Mouse (Mus musculus) liver, embryonic 13.5 days (tissue): ENCODE measurements around the gene Rpl12. TPM values are rescaled to one million over a fixed set of nuclear protein-coding genes. Genes with fewer than 3 reads are reported as not detected.
A peak's percentile ranks its signal among the peaks of the same experiment; 100 is the strongest.

Experiments used
- ATAC-seq: fragments of 200-750 bp; cut with Nextera tagmentation; 2 replicates; pipeline ENCODE4 v1.8.0; 2017; ENCODE audit warnings: low read depth, mild to moderate bottlenecking, moderate number of reproducible peaks, moderate library complexity
- DNase-seq: peaks from one replicate; pipeline ENCODE4 v3.0.0; 2022
- H3K27ac ChIP-seq: fragments of 300-500 bp; sonication (generic); 2 replicates; pipeline ENCODE4 v1.5.1; 2015; ENCODE audit warnings: moderate library complexity, mild to moderate bottlenecking, inconsistent platforms
- H3K27me3 ChIP-seq: fragments of 300-500 bp; sonication (generic); 2 replicates; pipeline ENCODE4 v1.6.1; 2015; ENCODE audit warnings: mild to moderate bottlenecking, inconsistent platforms
- H3K36me3 ChIP-seq: fragments of 300-500 bp; sonication (generic); 2 replicates; pipeline ENCODE4 v1.6.1; 2015; ENCODE audit warnings: mild to moderate bottlenecking, inconsistent platforms
- H3K4me1 ChIP-seq: fragments of 300-500 bp; sonication (generic); replicated peaks from 2 replicates; pipeline ENCODE4 v1.6.1; 2015; ENCODE audit warnings: inconsistent platforms
- H3K4me2 ChIP-seq: fragments of 300-500 bp; sonication (generic); 2 replicates; pipeline ENCODE4 v1.6.1; 2015; ENCODE audit warnings: inconsistent platforms, mild to moderate bottlenecking, moderate library complexity
- H3K4me3 ChIP-seq: fragments of 300-500 bp; sonication (generic); replicated peaks from 2 replicates; pipeline ENCODE4 v1.5.1; 2015; ENCODE audit warnings: mild to moderate bottlenecking, inconsistent platforms
- H3K9ac ChIP-seq: fragments of 300-500 bp; sonication (generic); 2 replicates; pipeline ENCODE4 v1.6.1; 2015; ENCODE audit warnings: mild to moderate bottlenecking, inconsistent platforms
- H3K9me3 ChIP-seq: fragments of 300-500 bp; sonication (generic); replicated peaks from 2 replicates; pipeline ENCODE4 v1.6.1; 2016; ENCODE audit warnings: inconsistent platforms
- WGBS: fragments of 180-500 bp; shearing (Covaris S2); methylation state at CpG from one replicate; pipeline ENCODE4 v1.1.7; 2015; ENCODE audit not compliant: insufficient replicate concordance; 5-methylcytosine and 5-hydroxymethylcytosine counted together
- polyA plus RNA-seq: library from polyadenylated mRNA; unstranded; fragments of >200 nt; fragmentation: Nextera tagmentation; extraction: Ambion mirVana; gene quantifications from 2 replicates; pipeline ENCODE4 v1.2.1, GENCODE M21; 2015

Gene Rpl12
- 141 and 148 TPM in 2 replicates for polyA plus RNA-seq

- peak; percentile 85 for ATAC-seq
- WGBS: 3% methylated on average over 55 of the region's 55 CpGs
- Histone ChIP-seq H3K27ac (peak within 1 kb of the TSS; percentile 95), H3K27me3 (no peaks in the 10 kb centered on the region), H3K4me3 (peak within 1 kb of the TSS; percentile 84), H3K36me3 (peaks cover 32% of the 10 kb centered on the region), H3K4me1 (peaks cover 62% of the 10 kb centered on the region), H3K4me2 (peak within 1 kb of the TSS; percentile 97), H3K9me3 (no peaks in the 10 kb centered on the region), H3K9ac (peak within 1 kb of the TSS; percentile 95)
- DNase-seq: peak; percentile 89
Observed at GRCm38 (mm10) chr2:32961192-32961995, at the start of gene Rpl12, which contains the start of gene Lrsam1. Rpl12 (plus strand) TSS chr2:32961559. Lrsam1 (minus strand) TSS chr2:32961614.

GRCm38 (mm10) chr2:32911639-32912182 lies 49.6 kb upstream of the Rpl12 start:
- H3K4me3 ChIP-seq: no peak overlapping the region
- ATAC-seq (no peak), DNase-seq (no peak)
- no peaks in the 10 kb centered on the region for H3K9me3 ChIP-seq
- no peak overlapping the region for H3K9ac ChIP-seq
- 0 out of 2 replicates have a peak, but pooled peaks cover 2% of the 10 kb centered on the region for H3K36me3 ChIP-seq
- H3K4me2 ChIP-seq: no peak overlapping the region
- H3K4me1 ChIP-seq: peaks cover 22% of the 10 kb centered on the region
- 80% methylated on average over 7 of the region's 7 CpGs for WGBS
- H3K27ac ChIP-seq: no peak overlapping the region
- no peaks in the 10 kb centered on the region for H3K27me3 ChIP-seq

GRCm38 (mm10) chr2:32912210-32912804 lies 49.1 kb upstream of the Rpl12 start:
- H3K9me3 ChIP-seq: no peaks in the 10 kb centered on the region
- ATAC-seq: no peak
- H3K4me3 ChIP-seq: no peak overlapping the region
- H3K4me1 ChIP-seq: peaks cover 20% of the 10 kb centered on the region
- no peak overlapping the region for H3K4me2 ChIP-seq
- WGBS: 28% methylated on average over 19 of the region's 19 CpGs
- H3K27ac ChIP-seq: no peak overlapping the region
- H3K27me3 ChIP-seq: no peaks in the 10 kb centered on the region
- peak; percentile 69 for DNase-seq
- no peak overlapping the region for H3K9ac ChIP-seq
- 0 out of 2 replicates have a peak, but pooled peaks cover 2% of the 10 kb centered on the region for H3K36me3 ChIP-seq

- Histone ChIP-seq H3K4me3 (no peak overlapping the region), H3K4me2 (no peak overlapping the region), H3K9me3 (no peaks in the 10 kb centered on the region), H3K4me1 (peaks cover 11% of the 10 kb centered on the region), H3K9ac (0 out of 2 replicates have a peak overlapping the region, but pooled peaks have one; percentile 13), H3K27me3 (no peaks in the 10 kb centered on the region), H3K36me3 (peaks cover 10% of the 10 kb centered on the region; the same call in 1 of the 2 replicates), H3K27ac (peak overlapping the region; percentile 76)
- 60% methylated on average over 5 of the region's 5 CpGs for WGBS
- DNase-seq: no peak
- ATAC-seq: no peak
Observed at GRCm38 (mm10) chr2:32914362-32914761, 47.0 kb upstream of the Rpl12 start.

GRCm38 (mm10) chr2:32914896-32915295 lies 46.5 kb upstream of the Rpl12 start:
- 69% methylated on average over 3 of the region's 3 CpGs for WGBS
- Histone ChIP-seq H3K27me3 (no peaks in the 10 kb centered on the region), H3K4me2 (no peak overlapping the region), H3K36me3 (peaks cover 15% of the 10 kb centered on the region; the same call in 1 of the 2 replicates), H3K4me1 (peaks cover 11% of the 10 kb centered on the region), H3K9me3 (no peaks in the 10 kb centered on the region), H3K9ac (0 out of 2 replicates have a peak overlapping the region, but pooled peaks have one; percentile 13), H3K27ac (peak overlapping the region; percentile 76; the same call in 1 of the 2 replicates), H3K4me3 (no peak overlapping the region)
- DNase-seq (no peak), ATAC-seq (peak; percentile 21; the same call in 1 of the 2 replicates)

- Histone ChIP-seq H3K36me3 (peaks cover 25% of the 10 kb centered on the region), H3K4me2 (no peak overlapping the region), H3K4me3 (no peak overlapping the region), H3K27ac (no peak overlapping the region), H3K9ac (no peak overlapping the region), H3K9me3 (no peaks in the 10 kb centered on the region), H3K27me3 (no peaks in the 10 kb centered on the region), H3K4me1 (peaks cover 11% of the 10 kb centered on the region)
- DNase-seq: no peak
- no peak for ATAC-seq
- 34% methylated on average over 11 of the region's 11 CpGs for WGBS
Observed at GRCm38 (mm10) chr2:32917526-32917925, 43.8 kb upstream of the Rpl12 start.

GRCm38 (mm10) chr2:32918391-32918790 lies 43.0 kb upstream of the Rpl12 start:
- no peak overlapping the region for H3K4me2 ChIP-seq
- H3K27ac ChIP-seq: peak overlapping the region; percentile 43; the same call in 1 of the 2 replicates
- H3K4me1 ChIP-seq: peaks cover 11% of the 10 kb centered on the region
- peaks cover 34% of the 10 kb centered on the region for H3K36me3 ChIP-seq
- no peak overlapping the region for H3K9ac ChIP-seq
- DNase-seq (no peak), ATAC-seq (peak; percentile 39)
- WGBS: 69% methylated on average over 9 of the region's 9 CpGs
- H3K9me3 ChIP-seq: no peaks in the 10 kb centered on the region
- H3K4me3 ChIP-seq: no peak overlapping the region
- H3K27me3 ChIP-seq: no peaks in the 10 kb centered on the region

- Histone ChIP-seq H3K9ac (no peak overlapping the region), H3K9me3 (no peaks in the 10 kb centered on the region), H3K4me3 (no peak overlapping the region), H3K27ac (no peak overlapping the region), H3K27me3 (no peaks in the 10 kb centered on the region), H3K36me3 (peaks cover 41% of the 10 kb centered on the region), H3K4me1 (peaks cover 11% of the 10 kb centered on the region), H3K4me2 (no peak overlapping the region)
- WGBS: 69% methylated on average over 7 of the region's 7 CpGs
- ATAC-seq (no peak), DNase-seq (no peak)
Observed at GRCm38 (mm10) chr2:32921235-32921634, 40.1 kb upstream of the Rpl12 start.

GRCm38 (mm10) chr2:32921801-32922380 lies 39.5 kb upstream of the Rpl12 start:
- Histone ChIP-seq H3K4me3 (no peak overlapping the region), H3K4me1 (peaks cover 11% of the 10 kb centered on the region), H3K36me3 (peaks cover 41% of the 10 kb centered on the region), H3K27me3 (no peaks in the 10 kb centered on the region), H3K4me2 (no peak overlapping the region), H3K9me3 (no peaks in the 10 kb centered on the region), H3K9ac (no peak overlapping the region), H3K27ac (no peak overlapping the region)
- no peak for DNase-seq
- no peak for ATAC-seq
- WGBS: 84% methylated on average over 15 of the region's 15 CpGs

- H3K36me3 ChIP-seq: peaks cover 41% of the 10 kb centered on the region
- no peak overlapping the region for H3K9ac ChIP-seq
- no peak overlapping the region for H3K27ac ChIP-seq
- ATAC-seq: no peak
- H3K4me1 ChIP-seq: peaks cover 7% of the 10 kb centered on the region
- H3K27me3 ChIP-seq: no peaks in the 10 kb centered on the region
- no peak overlapping the region for H3K4me3 ChIP-seq
- no peak for DNase-seq
- H3K4me2 ChIP-seq: no peak overlapping the region
- H3K9me3 ChIP-seq: no peaks in the 10 kb centered on the region
- 82% methylated on average over 13 of the region's 13 CpGs for WGBS
Observed at GRCm38 (mm10) chr2:32922564-32922963, 38.8 kb upstream of the Rpl12 start.
